Mouse (Mus musculus): ENCODE data around the gene Srsf12.

Gene Srsf12

DNA sequence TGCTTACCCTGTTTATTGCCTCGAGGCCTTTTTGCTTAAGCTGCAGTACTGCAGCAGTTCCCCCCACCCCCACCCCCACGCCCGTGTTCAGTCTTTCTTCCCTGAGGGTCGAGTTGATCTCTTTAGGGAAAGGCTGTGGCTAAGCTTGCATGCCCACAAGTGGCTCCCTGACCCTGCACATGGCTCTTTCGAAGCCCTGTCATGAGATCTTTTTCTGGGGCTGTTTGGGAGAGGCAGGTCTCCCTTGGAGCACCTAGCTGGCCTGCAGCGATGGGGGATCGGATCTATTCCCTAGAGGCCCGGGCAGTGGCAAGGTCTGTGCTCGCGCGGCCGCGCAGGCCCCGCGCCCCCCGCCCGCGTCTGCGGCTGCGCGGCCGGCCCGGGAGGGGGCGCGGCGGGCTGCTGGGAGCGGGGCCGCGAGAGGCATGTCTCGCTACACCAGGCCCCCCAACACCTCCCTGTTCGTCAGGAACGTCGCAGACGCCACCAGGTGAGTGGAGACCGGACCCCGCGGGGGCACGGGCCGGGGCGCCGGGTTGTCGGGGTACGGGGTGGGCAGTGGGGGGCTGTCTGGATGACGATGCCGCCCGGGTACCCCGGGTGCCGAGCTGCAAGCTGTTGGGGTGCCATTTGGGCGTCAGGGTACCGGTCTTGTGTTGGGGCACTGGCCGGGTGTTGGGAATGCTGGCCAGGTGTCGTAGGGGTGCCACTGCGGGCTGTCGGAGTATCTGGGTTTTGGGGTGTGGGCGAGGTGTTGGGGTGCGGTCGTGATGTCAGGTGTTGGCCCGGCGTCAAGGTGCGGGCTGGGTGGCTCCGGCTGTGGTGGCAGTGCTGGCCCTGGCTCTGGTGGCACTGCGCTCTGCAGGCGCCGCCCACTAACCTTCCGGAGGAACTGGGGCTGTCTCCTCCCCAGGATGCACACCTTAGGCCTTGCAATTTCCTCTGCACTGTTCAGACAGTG is at the start of gene Srsf12:
Srsf12 (plus strand) TSS at position 111 of the 961 bp plus-strand sequence.
- peak; percentile 67 for DNase-seq

DNA sequence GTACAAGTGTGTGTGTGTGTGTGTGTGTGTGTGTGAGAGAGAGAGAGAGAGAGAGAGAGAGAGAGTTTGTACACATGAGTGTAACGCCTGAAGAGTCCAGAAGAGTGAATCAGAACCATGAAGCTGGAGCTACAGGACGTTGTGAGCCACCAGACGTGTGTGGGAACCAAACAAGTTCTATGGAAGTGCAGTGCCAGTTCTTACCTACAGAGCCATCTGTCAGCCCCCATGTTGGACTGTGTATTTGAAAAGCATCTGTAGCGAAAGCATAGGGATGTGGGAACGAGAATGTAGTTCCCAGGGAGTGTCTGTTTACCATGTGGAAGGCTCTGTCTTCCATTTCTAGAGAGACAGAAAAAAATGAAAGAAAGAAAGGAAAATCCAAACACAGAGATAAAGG is 25.3 kb upstream of the Srsf12 start:
- no peak for DNase-seq

DNA sequence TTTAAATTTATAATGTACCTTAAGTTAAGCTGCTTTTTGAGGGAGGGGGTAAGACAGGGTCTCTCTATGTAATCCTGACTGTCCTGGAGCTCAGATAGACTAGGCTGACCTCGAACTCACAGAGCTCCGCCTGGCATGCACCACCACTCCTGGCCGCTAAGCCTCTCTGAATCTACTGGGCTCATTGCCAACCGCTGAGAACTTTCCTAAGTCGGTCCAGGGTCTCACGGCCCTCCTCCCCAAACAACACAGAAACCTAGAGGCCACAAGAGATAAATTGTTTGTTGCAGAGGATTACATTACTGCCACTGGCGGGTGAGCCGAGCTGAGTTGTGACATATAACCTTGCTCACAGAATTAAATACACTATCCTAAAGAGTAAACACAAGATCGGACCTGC is 20.6 kb upstream of the Srsf12 start:
- peak; percentile 52 for DNase-seq

DNA sequence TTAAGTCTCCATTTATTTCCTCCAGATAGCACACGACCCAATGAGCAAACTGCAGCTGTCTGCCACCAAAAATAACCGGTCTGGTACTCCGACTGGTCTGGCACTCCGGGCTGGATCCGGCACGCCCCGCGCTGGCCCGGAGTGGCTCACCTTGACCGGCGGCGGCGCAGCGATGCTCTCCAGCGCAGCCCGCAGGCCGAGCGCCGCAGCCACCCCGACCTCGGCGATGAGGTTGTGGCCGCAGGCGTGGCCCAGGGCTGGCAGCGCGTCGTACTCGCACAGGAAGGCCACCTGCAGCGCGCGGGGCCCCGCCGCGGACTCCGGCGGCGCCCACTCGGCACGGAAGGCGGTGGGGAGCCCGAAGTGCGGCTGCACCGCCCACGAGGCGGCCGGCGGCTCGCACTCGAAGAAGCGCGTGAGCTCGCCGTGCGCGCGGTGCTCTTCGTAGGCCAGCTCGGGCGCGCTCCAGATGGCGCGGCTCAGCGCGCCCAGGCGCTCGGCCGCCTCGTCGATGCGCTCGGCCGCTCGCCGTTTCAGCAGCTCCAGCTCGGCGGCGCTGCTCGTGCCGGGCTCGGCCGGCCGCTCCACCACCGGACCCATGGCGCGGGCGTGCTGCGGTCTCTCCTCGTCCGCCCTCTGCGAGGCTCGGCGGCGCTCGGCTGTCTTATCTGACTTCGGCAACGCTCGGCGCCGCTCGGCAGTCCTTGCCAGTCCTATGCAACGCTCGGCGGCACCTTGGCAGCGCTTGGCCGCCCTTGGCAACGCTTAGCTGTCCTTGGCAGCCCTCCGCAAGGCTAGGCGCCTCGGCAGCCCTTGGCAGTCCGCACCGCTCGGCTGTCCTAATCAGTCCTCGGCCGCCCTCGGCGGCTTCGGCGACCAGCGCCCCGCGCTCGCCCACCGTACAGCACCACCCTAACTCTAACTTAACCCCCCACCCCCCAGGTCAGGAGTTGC is 19.7 kb upstream of the Srsf12 start:
- DNase-seq, result peak; percentile 87

DNA sequence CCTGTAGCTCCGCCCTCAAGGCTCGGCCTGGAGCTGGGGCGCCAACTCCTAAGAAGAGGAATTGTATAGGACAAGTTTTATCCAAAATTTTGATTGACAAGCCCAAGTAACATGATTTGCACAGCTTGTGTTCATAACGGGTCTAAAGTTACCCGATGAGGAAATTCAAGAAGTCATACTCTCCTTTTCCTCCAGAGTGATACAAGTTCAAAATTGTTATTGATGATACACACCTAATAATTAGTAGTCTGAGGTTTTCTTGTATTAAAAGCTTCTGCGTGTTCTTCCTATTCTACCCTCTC is 19.1 kb upstream of the Srsf12 start, which contains the start of gene Pm20d2:
Pm20d2 (minus strand) TSS at position 3 of the 302 bp plus-strand sequence.
- DNase-seq, result no peak

DNA sequence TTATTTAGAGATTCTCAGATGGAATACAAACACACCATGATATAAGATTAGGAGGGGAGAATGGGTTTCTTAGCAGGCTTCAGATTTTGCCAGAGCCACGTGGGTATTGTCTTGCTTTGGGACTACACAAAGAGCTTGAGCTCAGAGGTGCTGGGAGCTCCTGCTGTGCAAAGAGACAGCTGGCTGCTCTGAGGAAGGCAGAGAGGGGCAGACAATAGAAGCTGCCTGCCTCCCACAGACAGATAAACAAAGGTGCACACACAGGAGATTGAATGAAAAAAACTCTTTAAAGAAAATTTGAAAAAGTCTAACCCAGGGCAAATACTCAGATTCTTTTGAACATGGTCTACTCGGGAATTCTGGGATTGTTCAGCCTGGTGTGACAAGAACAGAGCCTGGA is 10.7 kb upstream of the Srsf12 start:
- no peak for DNase-seq

DNA sequence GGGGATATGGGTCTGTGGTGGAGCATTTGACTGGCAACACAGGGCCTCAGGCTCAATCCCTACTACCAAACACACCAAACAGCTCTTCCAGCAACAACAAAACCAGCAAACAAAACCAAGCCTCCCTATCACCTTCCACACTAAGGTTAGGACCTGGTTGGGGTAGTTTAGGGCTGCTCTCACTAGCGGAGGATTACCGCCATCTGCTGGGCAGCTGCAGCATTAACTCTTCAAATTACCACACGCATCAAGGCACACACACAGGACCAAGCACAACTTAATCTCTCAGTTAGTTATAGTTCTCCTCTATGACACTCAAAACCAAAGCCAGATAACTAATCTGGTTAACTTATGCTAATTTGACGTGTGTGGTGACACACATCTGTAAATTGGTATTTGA is 4.1 kb upstream of the Srsf12 start:
- peak; percentile 54 for DNase-seq

DNA sequence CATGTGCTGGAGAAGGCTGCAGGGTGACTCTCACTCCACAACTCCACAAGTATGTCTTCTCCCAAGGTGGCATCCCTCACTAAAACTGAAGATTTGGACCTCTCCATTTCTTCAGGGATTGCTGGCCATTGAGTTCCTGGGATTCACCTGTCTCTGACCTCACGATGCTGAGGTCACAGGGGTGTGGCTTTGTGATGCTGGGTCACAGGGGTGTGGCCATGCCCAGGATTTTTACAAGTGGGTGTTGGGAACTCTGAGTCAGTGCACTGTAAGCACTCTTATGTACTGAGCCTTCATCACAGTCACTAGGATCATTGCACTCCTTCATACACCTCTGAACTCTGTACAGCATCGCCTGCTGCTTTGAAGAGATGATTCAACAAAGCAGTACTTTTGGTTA is 1.2 kb upstream of the Srsf12 start:
- no peak for DNase-seq

DNA sequence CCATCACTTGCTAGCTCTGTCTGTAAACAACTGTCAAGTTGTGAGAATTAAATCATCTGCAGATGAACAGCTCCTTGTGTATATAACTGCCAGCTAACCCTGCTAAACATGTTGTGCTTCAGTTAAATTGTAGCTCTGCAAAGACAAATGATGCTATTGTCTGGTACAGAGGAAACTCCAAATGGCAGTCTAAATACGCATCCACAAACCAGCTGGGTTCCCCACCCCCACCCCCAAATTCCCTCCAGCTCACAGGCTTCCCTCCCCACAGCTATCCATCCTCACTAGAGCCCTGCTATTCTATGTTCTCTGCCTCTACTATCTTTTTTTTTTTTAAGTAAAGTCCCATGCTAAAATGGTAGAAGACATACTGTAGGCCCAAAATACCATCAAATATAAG is 13.1 kb downstream of the Srsf12 start:
- DNase-seq, result no peak

DNA sequence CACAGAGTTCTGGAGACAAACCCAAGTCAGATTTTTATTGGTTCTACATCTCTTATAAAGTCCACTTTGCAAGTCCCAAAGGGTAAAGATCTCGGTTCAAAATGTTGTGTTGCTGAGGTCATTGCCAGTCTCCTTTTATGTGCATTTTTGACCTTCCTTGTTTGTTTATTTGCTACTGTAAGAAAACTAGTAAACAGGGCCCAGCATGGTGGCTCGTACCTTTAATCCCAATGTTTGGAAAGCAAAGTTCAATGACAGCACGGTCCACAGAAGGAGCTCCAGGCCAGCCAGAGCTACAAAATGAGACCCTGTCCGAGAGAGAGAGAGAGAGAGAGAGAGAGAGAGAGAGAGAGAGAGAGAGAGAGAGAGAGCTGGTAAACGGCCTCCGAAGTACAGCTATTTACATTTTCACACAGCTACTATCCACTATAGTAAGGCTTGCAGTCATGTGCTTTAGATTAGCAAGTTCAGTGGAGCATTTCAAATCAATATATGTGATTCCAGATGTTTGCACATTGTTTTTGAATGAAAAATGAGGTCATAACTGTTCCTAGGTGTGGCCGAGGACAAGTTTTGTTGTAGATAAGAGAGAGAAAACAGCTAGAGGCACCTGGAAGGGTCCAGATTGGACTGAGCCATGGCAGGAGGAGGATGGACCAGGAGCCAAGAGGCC is 15.3 kb downstream of the Srsf12 start:
- DNase-seq, result no peak

DNA sequence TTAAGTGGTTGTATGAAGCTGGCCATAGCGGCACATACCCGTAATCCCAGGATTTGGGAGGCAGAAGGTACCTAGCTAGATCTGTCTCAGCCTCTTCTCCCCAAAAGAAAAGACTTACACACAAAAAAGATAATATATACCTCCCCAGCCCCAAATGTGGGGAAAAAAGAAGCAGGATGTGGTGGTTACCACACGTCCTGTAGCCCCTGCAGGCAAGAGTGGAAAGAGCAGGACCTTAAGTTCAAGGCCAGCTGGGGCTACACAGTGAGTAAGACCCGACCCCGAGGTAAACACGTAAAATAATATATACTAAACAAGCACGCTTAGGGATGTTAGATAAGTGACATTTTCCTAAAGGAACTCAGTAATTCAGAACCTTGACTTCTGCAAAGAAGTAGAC is 18.4 kb downstream of the Srsf12 start:
- DNase-seq, result no peak

DNA sequence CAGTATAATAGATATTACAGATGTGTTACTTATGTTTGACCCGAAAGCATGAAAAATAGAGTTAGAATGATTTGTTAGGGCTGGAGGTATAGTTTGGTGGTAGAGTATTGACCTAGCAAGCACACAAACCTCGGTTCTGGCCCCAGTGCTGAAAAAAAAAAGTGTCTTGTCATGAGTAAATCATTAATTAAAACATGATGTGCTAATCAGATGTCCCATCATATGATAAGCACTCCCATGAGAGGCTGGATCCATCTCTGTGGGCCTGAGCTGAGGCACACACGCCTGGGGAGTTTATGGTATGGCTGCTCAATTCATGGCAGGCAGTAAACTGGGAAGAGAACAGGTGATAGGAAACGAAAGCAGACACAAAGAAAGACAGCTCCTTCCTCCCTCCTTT is 20.8 kb downstream of the Srsf12 start:
- no peak for DNase-seq

DNA sequence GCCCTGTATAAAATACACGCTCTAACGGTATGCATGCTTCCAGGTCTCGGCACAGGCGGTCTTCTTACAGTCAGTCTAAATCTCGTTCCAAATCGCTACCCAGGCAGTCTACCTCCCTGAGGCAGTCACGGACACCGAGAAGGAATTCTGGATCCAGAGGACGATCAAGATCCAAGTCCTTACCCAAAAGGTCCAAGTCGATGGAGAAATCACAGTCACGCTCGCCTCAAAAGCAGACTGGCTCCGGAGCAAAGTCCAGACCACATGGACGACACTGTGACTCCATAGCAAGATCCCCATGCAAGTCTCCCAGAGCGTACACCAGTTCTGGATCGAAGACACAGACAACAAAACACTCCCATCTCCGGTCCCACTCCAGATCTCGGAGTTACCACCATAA is 22.1 kb downstream of the Srsf12 start:
- no peak for DNase-seq

DNA sequence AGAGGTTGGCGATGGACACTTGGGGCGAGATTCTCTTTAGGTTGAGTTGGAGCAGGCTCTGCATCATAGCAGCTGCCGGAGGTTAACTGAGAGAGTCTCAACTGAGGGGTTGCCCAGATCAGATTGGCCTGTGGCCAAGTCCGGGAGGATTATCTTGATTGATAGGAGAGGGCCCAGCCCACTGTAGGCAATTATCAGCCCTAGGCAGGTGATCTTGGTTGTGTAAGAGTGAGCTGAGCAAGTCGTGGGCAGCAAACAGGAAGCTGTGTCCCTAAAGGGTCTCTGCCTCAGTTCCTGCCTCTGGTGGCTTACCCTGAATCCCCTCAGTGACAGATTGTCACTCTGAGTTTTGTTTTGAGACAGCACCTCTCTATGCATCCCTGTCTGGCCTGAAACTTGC is 33.7 kb downstream of the Srsf12 start:
- DNase-seq, result peak; percentile 25

DNA sequence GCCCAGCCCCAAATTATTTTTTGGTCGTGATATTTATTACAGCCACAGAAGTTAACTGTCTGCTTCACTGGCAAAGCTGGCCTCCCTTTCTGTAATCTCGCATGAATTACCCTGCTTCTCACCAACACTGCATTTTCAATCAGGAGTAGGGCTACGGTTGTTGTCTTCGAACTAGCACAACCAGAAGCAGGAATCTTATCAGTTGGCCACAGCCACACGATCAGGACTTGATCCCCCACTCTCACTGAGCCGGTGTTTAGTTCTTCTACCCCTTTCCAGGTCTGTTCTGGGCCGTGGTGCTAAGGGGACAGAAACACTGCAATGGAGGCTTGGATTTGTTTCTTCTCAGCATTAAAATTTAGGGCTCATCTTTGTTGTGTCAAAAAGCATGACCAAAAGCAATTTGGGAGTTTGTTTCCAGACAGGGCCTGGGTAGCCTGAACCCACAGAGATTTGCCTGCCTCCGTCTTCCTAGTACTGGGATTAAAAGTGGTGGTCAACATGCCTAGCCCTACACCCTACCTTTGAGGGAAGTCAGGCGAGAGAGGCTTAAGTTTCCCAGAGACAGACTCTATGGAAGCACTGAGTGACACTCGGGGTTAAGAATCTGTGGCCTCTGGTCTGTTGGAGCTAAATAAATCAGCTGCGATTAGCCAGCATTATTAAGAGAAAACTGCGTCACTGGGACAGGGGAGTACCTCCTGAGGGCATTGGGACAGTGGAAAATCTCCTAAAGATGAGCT is 34.4 kb downstream of the Srsf12 start:
- no peak for DNase-seq

DNA sequence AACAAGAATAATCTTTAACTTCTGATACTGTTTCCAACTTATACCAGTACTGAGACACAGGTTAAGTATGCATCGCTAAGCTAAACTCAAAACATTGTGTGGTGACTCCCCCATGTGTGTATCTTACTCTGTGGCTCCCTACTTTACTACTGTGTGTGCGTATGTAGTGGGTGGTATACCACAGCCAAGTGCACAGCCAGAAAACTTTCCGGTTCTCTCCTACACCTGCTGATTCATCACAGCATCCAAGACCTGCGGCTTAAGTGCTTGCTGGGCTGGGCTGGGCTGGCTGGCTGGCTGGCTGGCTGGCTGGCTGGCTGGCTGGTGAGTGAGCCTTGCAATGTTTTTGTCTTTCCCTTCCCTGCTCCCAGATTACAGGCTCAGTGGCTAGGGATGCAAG is 35.1 kb downstream of the Srsf12 start:
- DNase-seq, result no peak

DNA sequence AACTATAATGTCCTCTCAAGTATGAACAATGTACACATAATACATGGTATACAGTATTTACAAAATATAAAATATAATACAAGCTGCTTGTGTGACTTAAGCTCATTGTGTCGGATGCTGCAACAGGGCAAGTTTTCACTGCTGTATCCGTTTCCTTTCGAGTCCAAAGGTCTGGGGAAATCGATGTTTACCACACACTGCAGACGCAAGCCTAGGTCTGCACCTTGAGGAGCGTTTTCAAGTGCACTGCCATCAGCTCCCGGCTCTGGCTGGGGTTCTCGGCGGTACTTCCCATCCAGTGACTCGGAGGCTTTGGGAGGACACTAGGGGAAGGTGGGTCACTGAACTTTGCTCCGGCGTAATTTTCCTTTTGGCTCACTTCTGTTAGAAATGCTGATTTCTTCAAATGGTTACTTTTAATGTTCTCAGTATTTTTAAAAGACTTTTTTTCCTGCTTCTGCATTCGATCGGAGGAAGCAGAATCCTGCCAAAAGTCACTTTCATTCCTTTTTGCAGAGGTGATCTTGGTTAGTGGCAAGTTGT is 37.1 kb downstream of the Srsf12 start:
- DNase-seq, result no peak

DNA sequence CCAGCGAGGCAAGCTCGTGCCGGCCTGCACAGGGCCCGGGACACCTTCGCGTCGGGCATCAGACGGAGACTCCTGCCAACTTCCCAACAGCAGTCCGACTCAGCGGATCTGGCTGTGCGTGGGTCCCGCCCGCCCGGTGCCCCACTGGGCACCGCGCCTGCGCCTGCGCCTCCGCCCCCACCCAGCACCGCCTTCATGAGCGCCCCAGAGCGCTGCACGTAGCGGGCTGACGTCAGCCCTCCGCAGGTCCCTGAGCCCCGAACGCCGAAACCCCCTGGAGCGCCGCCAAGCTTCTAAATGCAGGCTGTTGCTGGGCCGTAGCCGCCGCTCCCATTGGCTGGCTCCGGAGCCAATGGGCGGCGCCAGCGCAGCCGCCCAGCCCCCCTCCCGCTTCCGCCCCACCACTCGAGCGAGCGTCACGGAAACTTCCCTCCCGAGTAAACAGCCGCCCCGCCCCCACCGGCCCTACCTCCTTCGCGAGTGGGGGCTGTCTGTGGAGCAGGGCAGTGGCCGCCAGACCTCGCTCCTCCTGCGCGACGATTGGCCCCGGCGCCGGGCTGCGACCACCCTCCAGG is 38.8 kb downstream of the Srsf12 start:
- DNase-seq, result peak; percentile 100

DNA sequence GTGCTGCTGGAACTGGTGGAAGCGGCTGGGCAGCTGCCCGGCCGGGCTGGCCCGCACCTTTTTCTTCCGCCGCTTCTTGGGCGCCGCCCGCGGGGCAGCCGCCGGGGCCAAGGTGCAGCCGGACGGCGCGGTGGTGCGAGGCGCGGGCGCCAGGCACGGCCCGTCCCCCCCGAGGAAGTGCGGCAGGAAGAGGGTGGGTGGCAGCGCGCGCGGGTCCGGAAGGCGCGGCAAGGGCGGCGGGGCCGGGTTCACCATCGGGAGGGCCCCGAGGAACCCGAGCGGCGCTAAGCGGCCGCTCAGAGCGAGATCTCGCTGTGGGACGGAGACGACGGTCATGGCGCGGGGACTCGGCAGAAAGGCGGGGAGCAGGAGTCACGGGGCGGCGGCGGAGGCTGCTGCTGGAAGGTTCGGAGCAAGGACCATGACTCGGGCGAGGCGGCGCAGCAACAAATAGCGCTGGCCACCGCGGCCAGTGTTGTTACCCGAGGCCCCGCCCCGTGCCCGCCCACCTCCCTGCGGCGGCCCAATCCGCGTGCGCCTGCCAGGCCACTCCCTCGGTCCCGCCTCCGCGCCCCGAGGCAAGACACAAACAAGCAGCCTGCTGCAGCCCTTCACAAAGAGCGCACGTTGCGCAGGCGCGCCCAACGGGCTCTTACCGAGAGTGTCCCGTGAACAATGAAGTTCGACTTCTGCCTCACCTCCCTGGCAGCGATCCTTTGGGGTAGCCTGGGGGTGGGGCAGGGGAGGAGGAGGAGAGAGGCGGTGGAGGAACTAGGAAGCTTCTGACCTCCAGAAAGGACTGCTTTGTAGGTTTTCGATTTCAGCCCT is 39.5 kb downstream of the Srsf12 start:
- DNase-seq, result peak; percentile 96

DNA sequence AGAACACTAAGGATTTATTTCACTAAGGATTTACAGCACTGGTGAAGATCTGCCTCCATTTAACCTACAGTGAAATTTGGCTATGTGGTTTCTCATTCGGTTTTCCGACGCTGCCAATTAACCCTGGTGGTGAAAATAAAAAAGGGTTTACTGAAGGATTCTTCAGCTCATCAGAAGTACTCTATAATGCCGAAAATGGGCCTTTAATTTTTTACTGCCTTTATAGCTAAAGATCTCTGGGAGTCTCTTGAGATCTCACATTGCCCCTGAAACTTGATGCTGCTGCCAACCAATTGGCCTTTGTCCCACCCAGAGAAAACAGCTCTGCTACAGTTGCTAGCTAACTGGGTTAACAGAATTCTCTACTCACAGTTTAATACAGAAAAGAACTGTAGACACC is 40.1 kb downstream of the Srsf12 start:
- DNase-seq, result no peak

DNA sequence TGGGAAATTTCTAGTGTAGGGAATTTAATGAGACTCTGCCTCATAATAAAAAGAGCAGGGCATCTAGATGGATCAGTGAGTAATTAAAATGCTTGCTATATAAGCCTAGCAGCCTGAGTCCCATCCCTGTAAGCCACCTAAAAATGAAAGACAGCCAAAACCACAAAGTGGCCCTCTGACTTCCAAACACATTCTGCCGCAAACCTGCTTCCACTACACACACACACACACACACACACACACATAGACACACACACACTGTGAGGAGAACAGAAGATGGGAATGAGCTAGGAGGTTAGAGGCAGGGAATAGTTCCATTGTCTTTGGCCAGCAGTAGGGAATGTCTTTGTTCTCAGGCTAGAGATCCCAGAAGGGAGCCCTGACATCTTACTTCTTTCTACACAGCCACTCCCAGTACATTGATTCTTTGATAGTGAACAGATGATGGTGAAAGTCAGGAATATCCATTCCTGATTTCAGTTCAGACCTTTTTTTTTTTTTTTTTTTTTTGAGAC is 41.0 kb downstream of the Srsf12 start:
- no peak for DNase-seq

Data from right cerebral cortex, postnatal 4 days (tissue).